Mouse (Mus musculus): ENCODE data around the gene Rps13. TPM values are rescaled to one million over a fixed set of nuclear protein-coding genes. Genes with fewer than 3 reads are reported as not detected.

Rps13 gene
- polyA plus RNA-seq, 1 experiment from 2014 or later, result 1,086 TPM

- no peak overlapping the region for H3K4me2 ChIP-seq (replicated peaks; ENCODE audit: low read depth, low read length)
- no peak for ATAC-seq (ENCODE audit: insufficient number of reproducible peaks, insufficient read depth, low FRiP score, low read depth)
- 69% methylated on average over 7 of the region's 7 CpGs for WGBS
Observed at GRCm38 (mm10) chr7:116328777-116329176, 5.2 kb downstream of the Rps13 start.

GRCm38 (mm10) chr7:116327901-116328300, 6.1 kb downstream of the Rps13 start:
- Histone ChIP-seq H3K36me3 (ENCODE audit: control insufficient read depth, insufficient read depth, low read length) (peaks cover 29% of the 10 kb centered on the region), H3K9ac (replicated peaks; ENCODE audit: low read depth, low read length) (no peak overlapping the region), H3K4me1 (ENCODE audit: control insufficient read depth, insufficient read depth, low read length) (0 out of 2 replicates have a peak, but pooled peaks cover 3% of the 10 kb centered on the region), H3K27ac (ENCODE audit: low read length) (no peak overlapping the region), H3K9me3 (ENCODE audit: control insufficient read depth, low read depth, low read length) (no peaks in the 10 kb centered on the region), H3K27me3 (ENCODE audit: control insufficient read depth, insufficient read depth, low read length) (no peaks in the 10 kb centered on the region), H3K4me3 (ENCODE audit: low read depth, low read length) (no peak overlapping the region), H3K4me2 (replicated peaks; ENCODE audit: low read depth, low read length) (no peak overlapping the region)
- ATAC-seq (ENCODE audit: insufficient number of reproducible peaks, insufficient read depth, low FRiP score, low read depth), result no peak
- WGBS, result 79% methylated on average over 5 of the region's 5 CpGs

More at GRCm38 (mm10) chr7:116328777-116329176, 5.2 kb downstream of the Rps13 start:
- Histone ChIP-seq H3K4me1 (ENCODE audit: control insufficient read depth, insufficient read depth, low read length) (0 out of 2 replicates have a peak, but pooled peaks cover 3% of the 10 kb centered on the region), H3K27ac (ENCODE audit: low read length) (no peak overlapping the region), H3K4me3 (ENCODE audit: low read depth, low read length) (no peak overlapping the region), H3K27me3 (ENCODE audit: control insufficient read depth, insufficient read depth, low read length) (no peaks in the 10 kb centered on the region), H3K9me3 (ENCODE audit: control insufficient read depth, low read depth, low read length) (no peaks in the 10 kb centered on the region), H3K36me3 (ENCODE audit: control insufficient read depth, insufficient read depth, low read length) (peaks cover 29% of the 10 kb centered on the region), H3K9ac (replicated peaks; ENCODE audit: low read depth, low read length) (no peak overlapping the region)

- Histone ChIP-seq H3K36me3 (ENCODE audit: control insufficient read depth, insufficient read depth, low read length) (no peaks in the 10 kb centered on the region), H3K27ac (ENCODE audit: low read length) (no peak overlapping the region), H3K9me3 (ENCODE audit: control insufficient read depth, low read depth, low read length) (no peaks in the 10 kb centered on the region), H3K9ac (replicated peaks; ENCODE audit: low read depth, low read length) (no peak overlapping the region), H3K4me1 (ENCODE audit: control insufficient read depth, insufficient read depth, low read length) (no peaks in the 10 kb centered on the region), H3K4me3 (ENCODE audit: low read depth, low read length) (no peak overlapping the region), H3K4me2 (replicated peaks; ENCODE audit: low read depth, low read length) (no peak overlapping the region), H3K27me3 (ENCODE audit: control insufficient read depth, insufficient read depth, low read length) (no peaks in the 10 kb centered on the region)
- ATAC-seq (ENCODE audit: insufficient number of reproducible peaks, insufficient read depth, low FRiP score, low read depth), result no peak; the same call in 1 of the 2 replicates
- 25% methylated on average over 10 of the region's 10 CpGs for WGBS
Observed at GRCm38 (mm10) chr7:116323331-116323964, 10.5 kb downstream of the Rps13 start.

GRCm38 (mm10) chr7:116309456-116309855, 24.5 kb downstream of the Rps13 start:
- ATAC-seq (ENCODE audit: insufficient number of reproducible peaks, insufficient read depth, low FRiP score, low read depth), result no peak
- no peaks in the 10 kb centered on the region; the same call in 1 of the 2 replicates for H3K27me3 ChIP-seq (ENCODE audit: control insufficient read depth, insufficient read depth, low read length)
- H3K4me3 ChIP-seq (ENCODE audit: low read depth, low read length), result no peak overlapping the region
- H3K36me3 ChIP-seq (ENCODE audit: control insufficient read depth, insufficient read depth, low read length), result no peaks in the 10 kb centered on the region
- H3K9me3 ChIP-seq (ENCODE audit: control insufficient read depth, low read depth, low read length), result no peaks in the 10 kb centered on the region
- peak overlapping the region; percentile 90; the same call in 1 of the 2 replicates for H3K4me2 ChIP-seq (replicated peaks; ENCODE audit: low read depth, low read length)
- no peak overlapping the region for H3K9ac ChIP-seq (replicated peaks; ENCODE audit: low read depth, low read length)
- WGBS, result 10% methylated on average over 9 of the region's 9 CpGs
- no peak overlapping the region; the same call in 1 of the 2 replicates for H3K27ac ChIP-seq (ENCODE audit: low read length)
- 0 out of 2 replicates have a peak, but pooled peaks cover 3% of the 10 kb centered on the region for H3K4me1 ChIP-seq (ENCODE audit: control insufficient read depth, insufficient read depth, low read length)

GRCm38 (mm10) chr7:116308632-116308991, 25.4 kb downstream of the Rps13 start:
- peak; percentile 59 for ATAC-seq (ENCODE audit: insufficient number of reproducible peaks, insufficient read depth, low FRiP score, low read depth)
- no peak overlapping the region; the same call in 1 of the 2 replicates for H3K9ac ChIP-seq (replicated peaks; ENCODE audit: low read depth, low read length)
- WGBS, result 3% methylated on average over 16 of the region's 16 CpGs

GRCm38 (mm10) chr7:116307871-116308631, 25.9 kb downstream of the Rps13 start, which contains the start of gene Plekha7:
TSS of gene Plekha7 (minus strand) at chr7:116308376.
- Histone ChIP-seq H3K27ac (ENCODE audit: low read length) (peak within 1 kb of the TSS; percentile 79), H3K4me2 (replicated peaks; ENCODE audit: low read depth, low read length) (peak within 1 kb of the TSS; percentile 90), H3K4me1 (ENCODE audit: control insufficient read depth, insufficient read depth, low read length) (0 out of 2 replicates have a peak, but pooled peaks cover 3% of the 10 kb centered on the region), H3K9me3 (ENCODE audit: control insufficient read depth, low read depth, low read length) (no peaks in the 10 kb centered on the region), H3K27me3 (ENCODE audit: control insufficient read depth, insufficient read depth, low read length) (no peaks in the 10 kb centered on the region; the same call in 1 of the 2 replicates), H3K4me3 (ENCODE audit: low read depth, low read length) (peak within 1 kb of the TSS; percentile 66), H3K36me3 (ENCODE audit: control insufficient read depth, insufficient read depth, low read length) (no peaks in the 10 kb centered on the region), H3K9ac (replicated peaks; ENCODE audit: low read depth, low read length) (peak within 1 kb of the TSS; percentile 34)
- under 1% methylated on average over 65 of the region's 65 CpGs for WGBS
- peak; percentile 87 for ATAC-seq (ENCODE audit: insufficient number of reproducible peaks, insufficient read depth, low FRiP score, low read depth)

More at GRCm38 (mm10) chr7:116308632-116308991, 25.4 kb downstream of the Rps13 start:
- H3K4me2 ChIP-seq (replicated peaks; ENCODE audit: low read depth, low read length), result peak overlapping the region; percentile 90
- H3K27me3 ChIP-seq (ENCODE audit: control insufficient read depth, insufficient read depth, low read length), result no peaks in the 10 kb centered on the region; the same call in 1 of the 2 replicates
- 0 out of 2 replicates have a peak, but pooled peaks cover 3% of the 10 kb centered on the region for H3K4me1 ChIP-seq (ENCODE audit: control insufficient read depth, insufficient read depth, low read length)
- H3K27ac ChIP-seq (ENCODE audit: low read length), result peak overlapping the region; percentile 79
- H3K9me3 ChIP-seq (ENCODE audit: control insufficient read depth, low read depth, low read length), result no peaks in the 10 kb centered on the region
- peak overlapping the region; percentile 66 for H3K4me3 ChIP-seq (ENCODE audit: low read depth, low read length)
- H3K36me3 ChIP-seq (ENCODE audit: control insufficient read depth, insufficient read depth, low read length), result no peaks in the 10 kb centered on the region

GRCm38 (mm10) chr7:116307099-116307870, 26.7 kb downstream of the Rps13 start:
- H3K27ac ChIP-seq (ENCODE audit: low read length), result peak overlapping the region; percentile 52; the same call in 1 of the 2 replicates
- H3K9ac ChIP-seq (replicated peaks; ENCODE audit: low read depth, low read length), result peak overlapping the region; percentile 34
- peak overlapping the region; percentile 90 for H3K4me2 ChIP-seq (replicated peaks; ENCODE audit: low read depth, low read length)
- ATAC-seq (ENCODE audit: insufficient number of reproducible peaks, insufficient read depth, low FRiP score, low read depth), result peak; percentile 79
- under 1% methylated on average over 63 of the region's 63 CpGs for whole genome bisulfite sequencing
- H3K36me3 ChIP-seq (ENCODE audit: control insufficient read depth, insufficient read depth, low read length), result no peaks in the 10 kb centered on the region
- H3K27me3 ChIP-seq (ENCODE audit: control insufficient read depth, insufficient read depth, low read length), result no peaks in the 10 kb centered on the region; the same call in 1 of the 2 replicates
- H3K4me1 ChIP-seq (ENCODE audit: control insufficient read depth, insufficient read depth, low read length), result 0 out of 2 replicates have a peak, but pooled peaks cover 3% of the 10 kb centered on the region
- peak overlapping the region; percentile 66 for H3K4me3 ChIP-seq (ENCODE audit: low read depth, low read length)
- H3K9me3 ChIP-seq (ENCODE audit: control insufficient read depth, low read depth, low read length), result no peaks in the 10 kb centered on the region

GRCm38 (mm10) chr7:116306601-116307000, 27.4 kb downstream of the Rps13 start:
- no peak for ATAC-seq (ENCODE audit: insufficient number of reproducible peaks, insufficient read depth, low FRiP score, low read depth)
- H3K27ac ChIP-seq (ENCODE audit: low read length), result no peak overlapping the region
- peak overlapping the region; percentile 90 for H3K4me2 ChIP-seq (replicated peaks; ENCODE audit: low read depth, low read length)
- H3K4me1 ChIP-seq (ENCODE audit: control insufficient read depth, insufficient read depth, low read length), result 0 out of 2 replicates have a peak, but pooled peaks cover 3% of the 10 kb centered on the region
- no peaks in the 10 kb centered on the region for H3K36me3 ChIP-seq (ENCODE audit: control insufficient read depth, insufficient read depth, low read length)
- H3K9me3 ChIP-seq (ENCODE audit: control insufficient read depth, low read depth, low read length), result no peaks in the 10 kb centered on the region
- H3K27me3 ChIP-seq (ENCODE audit: control insufficient read depth, insufficient read depth, low read length), result no peaks in the 10 kb centered on the region; the same call in 1 of the 2 replicates
- WGBS, result 18% methylated on average over 5 of the region's 5 CpGs
- H3K9ac ChIP-seq (replicated peaks; ENCODE audit: low read depth, low read length), result no peak overlapping the region
- peak overlapping the region; percentile 66 for H3K4me3 ChIP-seq (ENCODE audit: low read depth, low read length)

Measured in stomach, embryonic 14.5 days (tissue).